Mouse (Mus musculus) kidney, adult 2 months (tissue): ENCODE results near the gene Tuba3a. TPM values are rescaled to one million over a fixed set of nuclear protein-coding genes. Genes with fewer than 3 reads are reported as not detected.
A peak's percentile ranks its signal among the peaks of the same experiment; 100 is the strongest.

Source experiments
- DNase-seq: peaks from one replicate; pipeline ENCODE4 v3.0.0; 2021
- H3K27ac ChIP-seq: fragments of 200-500 bp; 2 replicates; pipeline ENCODE4 v1.5.1; 2012; ENCODE audit warnings: low read depth, low read length, control low read depth, inconsistent platforms; ENCODE audit not compliant: insufficient read depth
- H3K27me3 ChIP-seq: fragments of 200-500 bp; replicated peaks from 2 replicates; pipeline ENCODE4 v1.6.1; 2012; ENCODE audit warnings: mild to moderate bottlenecking, moderate library complexity, low read length, inconsistent platforms; ENCODE audit not compliant: control insufficient read depth, insufficient read depth
- H3K36me3 ChIP-seq: fragments of 200-500 bp; 2 replicates; pipeline ENCODE4 v1.6.1; 2012; ENCODE audit warnings: mild to moderate bottlenecking, moderate library complexity, low read length, inconsistent platforms; ENCODE audit not compliant: control insufficient read depth, insufficient read depth
- H3K4me1 ChIP-seq: fragments of 200-500 bp; 2 replicates; pipeline ENCODE4 v1.6.1; 2011; ENCODE audit warnings: low read length; ENCODE audit not compliant: control insufficient read depth, insufficient read depth
- H3K4me3 ChIP-seq: fragments of 200-500 bp; 2 replicates; pipeline ENCODE4 v1.5.1; 2011; ENCODE audit warnings: mild to moderate bottlenecking, low read depth, low read length, control low read depth; ENCODE audit not compliant: insufficient read depth
- CTCF ChIP-seq: fragments of 200-500 bp; conservative IDR thresholded peaks from 2 replicates; pipeline ENCODE4 v1.5.1; 2011; ENCODE audit warnings: low read depth, mild to moderate bottlenecking, control low read depth, low read length, moderate library complexity, mixed read lengths; ENCODE audit not compliant: insufficient read depth, insufficient read length
- POLR2A ChIP-seq: fragments of 200-500 bp; IDR thresholded peaks from one replicate; pipeline ENCODE4 v1.6.1; 2011; ENCODE audit warnings: low read depth, low read length, control low read depth
- WGBS: fragments of 180-500 bp; shearing (Covaris S2); methylation state at CpG from one replicate; pipeline ENCODE4 v1.1.7; 2018; 5-methylcytosine and 5-hydroxymethylcytosine counted together
- polyA plus RNA-seq: library from polyadenylated mRNA; depleted of rRNA; stranded (reverse); fragments of >200 nt; gene quantifications from 2 replicates; pipeline ENCODE4 v1.2.3, GENCODE M21; 2012

Gene Tuba3a
- polyA plus RNA-seq, 1 experiment, result 0.39 TPM

DNA sequence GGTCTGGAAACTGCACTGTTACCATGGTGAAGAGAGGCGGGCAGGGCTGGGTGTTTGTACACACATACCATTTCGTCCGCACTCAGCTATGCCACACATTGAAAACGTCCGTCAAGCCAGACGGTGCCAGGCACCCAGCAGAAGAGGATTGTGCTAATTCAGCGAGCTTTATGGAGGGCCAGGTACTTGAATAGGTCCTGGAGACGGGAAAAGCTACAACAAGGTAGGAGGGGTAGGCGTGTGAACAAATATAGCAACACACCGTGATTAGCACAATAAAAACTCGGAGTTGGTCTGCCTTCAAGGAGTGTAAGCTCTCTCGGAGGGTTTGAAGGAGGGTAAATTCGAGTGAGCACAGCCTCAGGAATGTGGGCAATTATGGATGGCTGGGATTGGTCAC is 37.0 kb upstream of the Tuba3a start:
- TF ChIP-seq POLR2A, result no peak
- TF ChIP-seq CTCF, result no peak
- Histone ChIP-seq H3K27ac (peak overlapping the region; percentile 92), H3K36me3 (no peaks in the 10 kb centered on the region), H3K4me3 (peak overlapping the region; percentile 57), H3K4me1 (0 out of 2 replicates have a peak, but pooled peaks cover 5% of the 10 kb centered on the region), H3K27me3 (no peaks in the 10 kb centered on the region)
- DNase-seq, result no peak
- WGBS, result 56% methylated on average over 13 of the region's 13 CpGs

DNA sequence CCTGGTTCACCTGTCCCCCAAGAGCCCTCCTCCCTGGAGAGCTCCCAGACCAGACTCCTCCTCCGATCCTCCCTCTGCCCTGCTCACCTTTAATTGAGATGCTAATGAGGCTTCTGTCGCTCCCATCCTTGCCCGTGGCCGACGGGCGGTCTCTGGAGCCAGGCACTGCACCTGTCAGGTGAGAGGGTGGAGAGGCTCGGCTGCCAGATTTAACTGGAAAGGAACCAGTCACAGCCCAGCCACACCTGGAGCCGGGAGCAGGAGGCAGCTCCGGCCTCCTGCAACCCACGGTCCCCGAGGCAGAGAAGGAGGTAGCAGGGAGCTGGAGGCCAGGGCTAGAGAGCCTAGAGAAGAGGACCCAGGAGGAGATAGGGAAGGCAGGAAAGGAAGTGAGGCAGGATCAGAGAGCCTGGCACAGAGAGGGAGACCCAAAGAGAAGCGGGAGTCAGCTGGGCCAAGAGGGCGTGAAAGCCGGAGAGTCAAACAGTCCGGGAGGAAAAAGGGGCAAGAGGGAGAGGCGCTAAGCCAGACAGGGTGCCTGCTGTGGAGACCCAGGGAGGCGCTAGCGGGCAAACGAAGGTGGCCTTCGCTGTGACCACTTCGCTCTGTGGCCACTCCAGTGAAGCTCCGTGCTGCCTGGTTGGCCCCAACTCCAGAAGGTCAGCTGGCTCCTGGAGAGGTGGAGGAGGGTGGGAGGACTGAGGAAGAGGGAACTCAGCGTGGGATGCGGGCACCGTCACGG is 35.4 kb upstream of the Tuba3a start:
- Histone ChIP-seq H3K27ac (peak overlapping the region; percentile 92), H3K4me3 (peak overlapping the region; percentile 57), H3K27me3 (no peaks in the 10 kb centered on the region), H3K36me3 (no peaks in the 10 kb centered on the region), H3K4me1 (0 out of 2 replicates have a peak, but pooled peaks cover 5% of the 10 kb centered on the region)
- TF ChIP-seq POLR2A (peak; percentile 50), CTCF (no peak)
- DNase-seq, result peak; percentile 84
- WGBS, result 21% methylated on average over 26 of the region's 26 CpGs

DNA sequence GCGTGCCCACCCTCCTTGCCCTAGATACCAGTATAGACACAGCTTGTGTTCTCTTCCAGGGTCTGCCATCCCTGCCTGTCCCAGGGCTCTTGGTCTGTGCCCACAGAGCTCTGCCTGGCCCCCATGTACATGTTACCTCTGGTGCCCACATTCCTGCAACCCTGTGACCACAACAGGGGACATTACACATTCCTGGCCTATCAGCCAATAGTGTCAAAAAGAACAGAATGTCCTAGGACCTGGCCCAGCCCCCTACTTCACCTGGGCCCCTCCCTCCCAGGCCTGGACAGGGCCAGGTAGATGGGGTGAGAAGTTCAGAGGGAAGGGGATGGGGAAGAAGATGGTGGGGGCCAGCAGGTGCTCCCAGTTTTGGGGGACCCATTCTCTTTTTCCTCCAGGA is 34.5 kb upstream of the Tuba3a start, which contains the start of gene Scnn1a:
Scnn1a (plus strand) TSS at position 337 of the 400 bp plus-strand sequence.
- no peaks in the 10 kb centered on the region for H3K36me3 ChIP-seq
- 0 out of 2 replicates have a peak, but pooled peaks cover 5% of the 10 kb centered on the region for H3K4me1 ChIP-seq
- no peak for TF ChIP-seq POLR2A
- no peak for TF ChIP-seq CTCF
- no peaks in the 10 kb centered on the region for H3K27me3 ChIP-seq
- DNase-seq, result peak; percentile 78
- WGBS, result 96% methylated on average over 1 of the region's 1 CpGs
- peak within 1 kb of the TSS; percentile 92 for H3K27ac ChIP-seq
- peak within 1 kb of the TSS; percentile 57 for H3K4me3 ChIP-seq

DNA sequence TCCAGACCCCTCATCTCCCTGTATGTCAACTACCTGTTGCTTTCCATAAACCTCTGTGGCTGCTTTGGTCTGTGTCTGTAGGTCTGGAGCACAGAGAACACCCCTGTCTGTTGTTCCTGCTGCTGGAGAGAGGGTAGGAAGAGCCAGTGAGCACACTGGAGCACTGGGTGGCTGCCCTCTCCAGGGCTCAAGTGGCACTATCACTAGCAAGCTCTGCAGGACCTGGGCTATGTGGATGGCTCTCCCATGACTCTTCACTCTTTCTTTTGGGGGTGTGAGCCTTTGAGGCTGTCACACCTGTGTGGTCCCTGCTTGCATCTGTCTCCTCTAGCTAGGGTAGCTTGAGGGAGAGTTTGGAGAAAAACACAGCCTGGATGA is 34.1 kb upstream of the Tuba3a start:
- Histone ChIP-seq H3K27ac (peak overlapping the region; percentile 85), H3K4me1 (0 out of 2 replicates have a peak, but pooled peaks cover 5% of the 10 kb centered on the region), H3K4me3 (no peak overlapping the region), H3K36me3 (no peaks in the 10 kb centered on the region), H3K27me3 (no peaks in the 10 kb centered on the region)
- DNase-seq, result no peak
- TF ChIP-seq CTCF (no peak), POLR2A (no peak)

DNA sequence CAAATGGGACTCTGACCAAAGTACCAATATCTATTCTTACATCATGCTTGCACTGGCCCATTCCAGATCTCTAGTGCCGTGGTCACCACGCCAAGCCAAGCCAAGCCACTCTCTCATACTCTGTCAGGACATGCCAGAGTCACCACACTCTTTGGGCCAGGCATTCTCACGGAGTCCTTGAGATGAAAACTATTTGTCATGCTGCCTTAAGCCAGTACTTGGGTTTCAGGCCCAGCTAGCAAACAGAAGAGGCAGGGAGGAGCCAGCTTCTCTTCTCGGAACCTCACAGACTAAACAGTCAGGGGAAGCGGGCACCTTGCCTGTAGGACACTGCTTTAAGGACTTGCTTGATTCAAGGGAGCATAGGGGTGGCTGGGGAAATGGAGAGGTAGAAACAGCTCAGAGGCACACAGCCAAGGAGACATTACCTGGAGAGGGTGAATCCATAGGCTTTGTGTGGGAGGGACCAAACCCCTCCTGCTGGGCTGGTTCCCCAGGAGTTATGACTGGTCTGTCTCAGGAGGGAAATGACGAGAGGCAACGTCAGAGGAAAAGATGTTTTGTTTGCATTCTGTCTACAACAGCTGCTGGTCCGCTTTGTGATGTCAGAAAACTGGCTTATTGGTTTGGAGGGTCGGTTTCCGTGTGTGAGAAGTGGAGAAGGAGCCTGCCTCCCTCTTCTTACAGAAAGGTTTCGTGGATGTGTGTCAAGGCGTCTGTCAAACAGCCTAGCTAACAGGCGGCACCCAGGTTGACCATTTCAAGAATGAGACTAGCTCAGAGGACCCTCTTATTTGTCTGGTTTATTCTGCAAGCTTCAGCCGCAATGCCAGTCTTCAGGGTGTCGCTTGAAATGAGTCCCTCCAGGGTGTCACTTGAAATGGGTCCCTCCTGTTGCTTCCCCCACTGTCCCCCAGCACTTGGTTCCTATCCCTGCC is 33.4 kb upstream of the Tuba3a start:
- Histone ChIP-seq H3K4me1 (peaks cover 6% of the 10 kb centered on the region), H3K4me3 (no peak overlapping the region), H3K36me3 (no peaks in the 10 kb centered on the region), H3K27me3 (no peaks in the 10 kb centered on the region), H3K27ac (peak overlapping the region; percentile 85)
- 74% methylated on average over 15 of the region's 15 CpGs for WGBS
- no peak for DNase-seq
- TF ChIP-seq POLR2A (no peak), CTCF (no peak)

DNA sequence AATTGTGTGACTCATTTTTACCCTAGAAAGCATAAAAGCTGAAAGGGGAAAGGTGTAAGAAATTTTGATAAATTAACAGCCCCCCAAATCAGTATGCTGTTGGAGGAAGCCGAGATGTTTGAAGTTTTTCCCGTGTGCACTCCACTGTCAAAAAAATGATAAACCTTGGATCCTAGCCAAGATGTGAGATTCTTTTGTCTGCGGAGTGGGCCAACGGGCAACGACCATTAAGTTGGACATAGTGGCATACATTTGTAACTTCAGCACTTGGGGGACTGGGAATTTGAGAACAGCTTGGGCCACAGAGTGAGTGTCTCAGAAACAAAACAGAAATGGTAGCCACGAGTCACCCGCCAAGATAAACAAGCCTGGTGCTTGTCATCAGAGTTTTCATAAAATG is 31.2 kb upstream of the Tuba3a start:
- TF ChIP-seq CTCF, result no peak
- no peak for TF ChIP-seq POLR2A
- DNase-seq, result no peak
- no peak overlapping the region for H3K27ac ChIP-seq
- H3K36me3 ChIP-seq, result no peaks in the 10 kb centered on the region
- H3K4me1 ChIP-seq, result peaks cover 16% of the 10 kb centered on the region
- WGBS, result 50% methylated on average over 7 of the region's 7 CpGs
- H3K4me3 ChIP-seq, result no peak overlapping the region
- H3K27me3 ChIP-seq, result no peaks in the 10 kb centered on the region

DNA sequence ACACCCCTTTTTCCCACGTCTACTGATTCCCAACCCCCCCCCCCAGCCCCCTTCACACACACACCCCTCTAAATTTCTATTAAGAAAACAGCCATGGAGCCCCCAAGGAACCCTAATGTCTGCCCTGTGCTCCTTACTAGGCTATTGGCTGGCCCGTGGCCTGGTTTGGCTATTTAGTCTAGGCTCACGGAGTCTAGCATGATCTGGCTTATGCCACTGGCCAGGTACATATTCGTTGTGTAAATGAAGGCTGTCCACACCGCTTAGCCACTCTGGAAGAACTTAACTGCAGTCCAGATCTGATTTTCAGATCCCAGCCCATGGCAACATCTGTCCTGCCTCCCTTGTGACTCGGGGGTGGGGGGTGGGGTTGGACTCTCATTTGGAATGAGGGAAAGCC is 28.9 kb upstream of the Tuba3a start:
- Histone ChIP-seq H3K27me3 (no peaks in the 10 kb centered on the region), H3K4me1 (peaks cover 16% of the 10 kb centered on the region), H3K4me3 (no peak overlapping the region), H3K27ac (peak overlapping the region; percentile 85; the same call in 1 of the 2 replicates), H3K36me3 (no peaks in the 10 kb centered on the region; the same call in 1 of the 2 replicates)
- TF ChIP-seq CTCF (no peak), POLR2A (no peak)
- 59% methylated on average over 6 of the region's 6 CpGs for WGBS
- peak; percentile 61 for DNase-seq
